Mouse (Mus musculus) erythroid progenitor cell, adult 5-6 weeks (primary cell): ENCODE measurements around the gene Abhd14b. TPM values are rescaled to one million over a fixed set of nuclear protein-coding genes. Genes with fewer than 3 reads are reported as not detected.

Experiments used
- ATAC-seq: replicated peaks from 2 replicates; pipeline ENCODE4 v1.8.0; 2016; ENCODE audit warnings: moderate number of reproducible peaks, mild to moderate bottlenecking, moderate TSS enrichment, inconsistent platforms; ENCODE audit not compliant: poor library complexity, low FRiP score, severe bottlenecking
- total RNA-seq, 2 experiments: library from RNA; stranded (forward) in 1 of 2; stranded (reverse) in 1 of 2; fragments of 150-400 nt in 1 of 2; fragments of 186-747, 209-891 nt in 1 of 2; gene quantifications; 2 replicates each; pipeline versions ENCODE4 v1.2.3 to v1.2.4; 2015 to 2017; ENCODE audit warnings: low replicate concordance in 2 of 2

Gene Abhd14b
- total RNA-seq (2015; ENCODE audit: low replicate concordance) = 1.3 TPM in 1 of 2 replicates, not detected in the other
- 0.91 TPM in 1 of 2 replicates, not detected in the other for total RNA-seq (2017; ENCODE audit: low replicate concordance)

DNA sequence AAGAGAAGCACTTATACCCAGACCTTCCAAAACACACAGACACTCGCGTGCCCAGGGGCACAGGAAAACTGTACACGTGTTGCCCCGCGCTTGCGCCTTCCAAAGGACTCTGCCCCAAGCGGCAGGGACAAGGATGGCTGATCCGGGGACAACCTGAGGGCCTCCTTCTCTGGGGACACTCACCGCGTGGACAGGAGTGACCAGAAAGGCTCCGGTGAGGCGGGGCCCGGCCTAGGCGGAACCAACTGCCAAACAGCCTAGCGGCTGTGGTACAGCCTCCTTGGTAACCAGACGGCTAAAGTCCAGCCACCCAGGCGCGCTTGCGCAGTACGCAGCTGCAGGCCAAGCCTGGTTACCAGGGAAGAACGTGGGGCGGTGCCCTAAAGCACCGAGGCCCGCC, at the start of gene Abhd14b, which contains the start of gene Abhd14a:
Gene Abhd14b, plus strand, starts transcription at position 112 of the 400 bp plus-strand sequence.
Gene Abhd14a, minus strand, starts transcription at position 331 of the 400 bp plus-strand sequence.
- ATAC-seq = peak; percentile 45

DNA sequence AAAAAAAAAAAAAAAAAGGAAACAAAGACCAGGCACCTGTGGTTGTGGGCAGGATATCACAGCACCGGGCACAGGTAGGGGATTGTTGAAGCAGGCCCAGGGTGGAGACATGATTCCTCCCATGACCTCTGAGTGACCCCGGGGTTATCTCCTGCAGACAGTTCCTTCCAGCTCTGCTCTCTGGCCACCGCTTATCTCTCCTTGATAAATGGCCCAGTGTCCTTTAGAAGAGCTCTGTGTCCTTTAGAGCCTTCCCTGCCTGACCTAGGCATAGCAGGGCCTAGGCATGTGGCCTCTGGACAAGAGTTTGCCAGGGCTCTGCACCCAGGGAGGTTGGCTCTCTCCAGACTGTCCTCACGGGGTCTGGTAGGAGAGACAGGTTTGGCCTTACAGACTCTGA, 49.5 kb upstream of the Abhd14b start:
- ATAC-seq = peak; percentile 44

DNA sequence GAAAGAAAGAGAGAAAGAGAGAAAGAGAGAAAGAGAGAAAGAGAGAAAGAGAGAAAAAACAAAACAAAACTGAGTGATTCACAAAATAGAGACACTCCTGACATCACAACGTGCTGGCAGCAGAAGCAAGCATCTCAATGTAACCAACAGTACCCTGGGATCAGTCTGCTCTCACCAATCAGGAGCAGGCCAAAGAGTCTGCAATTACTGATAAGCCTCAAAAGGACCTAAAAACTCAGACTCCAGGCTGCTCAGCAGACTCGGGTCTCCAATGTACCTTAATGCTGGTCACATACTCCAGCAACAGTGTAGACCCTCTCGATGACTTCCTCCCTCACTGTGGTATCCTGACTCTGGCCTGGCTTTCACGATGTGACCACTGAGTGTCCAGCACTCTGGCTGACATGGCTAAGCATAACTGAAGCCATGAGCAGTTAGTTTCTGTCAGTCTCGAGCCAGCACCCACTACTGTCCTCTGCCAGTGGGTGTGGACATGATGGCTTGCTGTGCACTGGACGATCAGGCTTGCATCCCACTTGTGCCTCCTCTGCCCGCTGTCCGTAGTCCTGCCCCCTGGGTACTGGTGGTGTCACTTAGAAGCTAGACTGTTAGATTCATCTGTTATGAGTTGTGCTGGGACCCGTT, 48.5 kb upstream of the Abhd14b start:
- ATAC-seq = peak; percentile 84

DNA sequence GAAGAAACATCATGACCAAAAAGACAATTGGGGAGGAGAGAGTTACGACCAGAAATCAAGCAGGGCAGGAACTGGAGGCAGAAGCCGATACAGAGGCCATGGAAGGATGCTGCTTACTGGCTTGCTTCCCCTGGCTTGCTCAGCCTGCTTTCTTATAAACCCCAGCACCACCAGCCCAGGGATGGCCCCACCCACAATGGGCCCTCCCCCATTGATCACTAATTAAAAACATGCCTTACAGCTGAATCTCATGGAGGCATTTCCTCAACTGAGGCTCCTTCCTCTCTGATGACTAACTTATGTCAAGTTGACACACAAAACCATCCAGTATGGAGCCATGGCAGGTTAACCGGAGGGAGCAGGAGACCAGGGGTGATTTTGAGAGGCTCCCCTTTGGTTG, 47.5 kb upstream of the Abhd14b start:
- no peak for ATAC-seq

DNA sequence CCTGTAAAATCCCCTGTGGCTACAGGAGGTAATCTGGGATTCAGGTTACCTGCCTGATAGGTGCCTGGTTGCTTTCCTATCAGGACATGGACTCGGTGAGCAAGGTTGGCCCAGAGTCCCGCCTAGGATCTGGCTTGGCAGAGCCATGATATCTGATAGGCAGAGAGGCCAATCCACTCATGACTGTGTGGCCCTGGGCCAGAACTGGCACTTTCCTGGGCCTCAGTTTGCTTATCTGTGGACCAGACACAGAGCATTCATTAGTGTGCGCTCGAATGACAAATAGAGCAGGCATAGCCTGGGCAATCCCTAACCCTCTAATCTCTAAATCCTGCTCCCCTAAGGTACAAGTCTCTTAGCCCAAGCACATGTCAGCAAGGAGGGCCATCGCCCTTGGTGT, 45.1 kb upstream of the Abhd14b start:
- ATAC-seq = peak; percentile 69

DNA sequence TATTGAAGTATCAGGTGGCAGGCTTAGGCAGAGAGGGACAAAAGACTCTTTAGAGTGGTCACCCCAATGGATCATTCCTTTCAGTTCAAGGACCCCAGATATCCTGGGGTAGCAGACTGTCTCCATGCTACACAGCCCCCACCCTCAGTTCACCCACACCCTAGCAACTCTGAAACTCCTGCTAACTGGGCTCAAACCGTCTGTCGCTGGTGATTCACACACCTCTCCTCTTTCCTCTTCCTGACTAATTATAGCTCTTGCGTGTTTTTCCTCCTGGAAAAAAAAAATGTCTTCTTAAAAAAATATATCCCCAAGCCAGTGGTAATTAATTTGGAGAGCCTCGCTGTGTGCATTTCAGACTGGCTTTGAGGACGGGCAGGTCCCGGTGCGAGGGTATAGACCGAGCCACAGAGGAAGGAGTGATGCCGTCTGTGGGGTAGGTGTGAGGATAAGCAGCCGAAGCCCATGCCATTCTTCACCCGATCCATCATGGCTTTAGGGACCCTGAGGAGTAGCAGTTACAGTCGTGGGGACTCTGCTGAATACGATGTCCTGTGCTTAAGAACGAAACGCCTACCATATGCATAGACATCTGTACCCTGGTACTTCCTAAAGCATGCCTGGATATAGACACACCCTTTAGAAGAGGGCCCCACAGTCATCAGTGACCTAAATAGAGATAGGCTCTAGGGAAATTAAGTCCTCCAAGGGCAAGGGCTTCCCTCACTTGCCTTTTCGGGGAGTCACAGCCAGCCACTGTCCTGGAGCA, 44.5 kb upstream of the Abhd14b start:
- no peak for ATAC-seq

DNA sequence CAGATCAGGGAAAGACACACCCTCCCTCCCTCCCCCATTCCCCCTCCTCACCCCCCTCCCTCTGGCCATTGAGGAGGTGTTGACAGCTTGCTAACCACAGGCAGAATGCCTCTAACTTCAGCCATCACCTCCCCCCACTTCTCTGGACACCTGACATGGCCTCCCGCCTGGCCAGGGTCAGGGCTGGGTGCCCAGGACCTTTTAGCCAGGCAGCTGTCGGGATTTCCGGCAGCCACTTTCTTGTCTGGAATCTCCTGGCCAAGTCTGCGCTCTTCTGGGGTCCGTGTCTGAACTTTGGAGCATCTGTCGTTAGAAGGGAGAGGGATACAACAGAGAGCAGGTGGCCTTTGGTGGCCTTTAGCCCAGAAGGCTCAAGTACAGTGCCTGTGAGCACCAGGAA, 42.0 kb upstream of the Abhd14b start:
- no peak for ATAC-seq

DNA sequence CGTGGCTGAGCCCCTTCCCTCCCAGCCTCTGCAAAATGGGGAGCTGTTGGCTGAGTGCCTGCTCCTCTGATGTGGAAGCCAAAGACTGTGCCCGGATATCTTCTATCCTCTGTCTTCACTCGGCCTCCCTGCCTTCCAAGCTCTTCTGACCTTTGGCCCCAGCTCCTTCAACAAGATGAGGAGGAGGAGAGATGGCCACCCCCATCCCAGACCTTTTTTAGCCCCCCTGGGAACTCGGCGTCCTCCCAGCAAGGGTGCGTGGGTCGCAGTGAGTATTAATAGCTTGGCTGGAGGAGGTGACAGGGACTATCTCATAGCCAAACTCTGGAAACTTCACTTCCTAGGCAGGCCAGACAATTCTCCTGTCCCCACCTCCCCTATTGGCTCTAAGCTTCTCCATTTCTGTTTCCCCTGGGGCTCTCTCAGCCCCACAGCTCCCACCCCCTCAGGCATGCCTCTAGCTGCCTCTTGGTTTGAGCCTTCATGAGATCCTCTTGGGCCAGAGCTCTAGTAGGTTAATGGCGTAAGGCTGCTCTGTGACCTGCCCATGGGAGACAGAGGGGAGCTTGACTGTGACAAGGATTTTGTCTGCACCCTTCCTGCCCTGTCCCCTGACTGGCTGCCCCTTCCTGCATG, 40.7 kb upstream of the Abhd14b start:
- ATAC-seq = no peak

DNA sequence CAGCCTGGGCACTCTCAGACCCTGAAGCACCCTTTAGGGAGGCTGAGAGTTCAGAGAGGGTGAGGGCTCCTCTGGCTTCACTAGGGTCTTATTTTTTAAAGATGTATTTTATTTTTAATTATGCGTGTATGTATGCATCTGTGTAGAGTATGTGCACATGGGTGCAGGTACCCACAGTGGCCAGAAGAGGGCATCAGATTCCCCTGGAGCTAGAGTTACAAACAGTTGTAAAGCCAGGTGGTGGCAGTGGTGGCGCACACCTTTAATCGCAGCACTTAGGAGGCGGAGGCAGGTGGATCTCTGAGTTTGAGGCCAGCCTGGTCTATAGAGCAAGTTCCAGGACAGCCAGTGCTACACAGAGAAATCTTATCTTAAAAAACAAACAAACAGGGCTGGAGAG, 38.2 kb upstream of the Abhd14b start:
- no peak for ATAC-seq

DNA sequence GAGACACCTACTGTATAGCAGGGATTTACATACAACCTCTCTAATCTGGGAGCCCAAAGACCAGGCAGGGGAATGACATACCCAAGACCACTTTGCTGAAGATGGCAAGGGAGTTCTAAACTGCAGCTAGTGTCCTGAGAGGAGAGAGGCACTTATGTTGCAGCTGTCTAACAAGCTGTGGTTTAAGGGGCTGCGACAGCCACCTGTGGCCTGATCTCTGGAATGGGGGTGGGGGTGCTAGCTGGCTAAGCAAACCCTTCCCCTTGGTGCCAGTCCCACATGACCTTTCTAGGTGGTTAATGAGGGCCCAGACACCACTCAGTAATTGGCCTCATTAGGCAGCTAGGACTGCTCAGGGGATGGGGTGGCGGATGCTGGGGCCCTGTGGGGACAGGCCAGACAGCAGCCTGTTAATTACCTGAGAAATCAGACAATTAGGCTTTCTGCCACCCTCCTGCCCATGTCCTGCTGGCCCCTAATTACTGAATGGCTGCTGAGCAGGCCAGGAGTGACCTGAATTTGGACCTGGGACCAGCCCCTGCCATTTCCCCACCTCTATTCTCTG, 37.1 kb upstream of the Abhd14b start:
- ATAC-seq = no peak

DNA sequence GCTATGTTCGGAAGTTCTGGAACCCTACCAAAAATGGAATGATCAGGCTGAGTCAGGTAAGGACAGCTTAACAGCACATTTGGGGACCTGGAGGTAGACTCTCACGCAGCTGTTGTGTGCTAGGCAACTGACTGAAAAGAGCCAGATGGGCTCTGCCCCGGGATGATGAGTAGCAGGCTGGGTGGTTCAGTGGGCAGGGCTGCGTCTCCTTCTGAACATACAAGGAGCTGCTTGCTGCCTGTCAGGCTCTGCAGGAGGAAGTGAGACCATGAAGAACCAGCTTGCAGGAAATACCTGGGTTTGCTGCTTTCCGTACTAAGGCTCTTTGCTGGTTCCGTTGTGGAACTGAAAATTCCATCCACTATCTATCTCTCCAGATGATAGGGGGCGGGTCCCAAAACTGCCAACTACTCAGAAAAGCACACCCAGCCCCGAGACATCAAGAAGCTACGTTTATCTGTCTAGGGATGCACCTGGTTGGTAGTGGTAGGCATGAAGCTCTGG, 36.1 kb upstream of the Abhd14b start:
- peak; percentile 86 for ATAC-seq

DNA sequence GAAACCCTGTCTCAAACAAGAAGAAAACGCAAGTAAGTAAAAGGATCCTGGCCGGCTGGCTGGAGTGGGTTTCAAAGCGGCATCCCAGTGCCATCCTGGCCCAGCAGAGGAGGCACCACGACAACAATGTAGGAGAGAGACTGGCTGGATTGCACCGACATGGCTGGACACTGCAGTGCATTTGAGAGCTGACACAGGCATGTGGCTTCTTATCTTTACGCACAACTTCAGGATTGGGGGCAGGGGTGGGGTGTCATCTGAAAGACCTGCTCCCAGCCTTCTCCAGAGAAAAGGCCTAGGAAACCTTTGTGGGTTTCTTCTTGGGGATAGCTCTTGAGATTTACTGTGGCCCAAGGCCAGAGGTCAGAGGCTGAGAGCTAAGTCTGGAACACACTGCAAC, 35.5 kb upstream of the Abhd14b start:
- ATAC-seq = peak; percentile 62

DNA sequence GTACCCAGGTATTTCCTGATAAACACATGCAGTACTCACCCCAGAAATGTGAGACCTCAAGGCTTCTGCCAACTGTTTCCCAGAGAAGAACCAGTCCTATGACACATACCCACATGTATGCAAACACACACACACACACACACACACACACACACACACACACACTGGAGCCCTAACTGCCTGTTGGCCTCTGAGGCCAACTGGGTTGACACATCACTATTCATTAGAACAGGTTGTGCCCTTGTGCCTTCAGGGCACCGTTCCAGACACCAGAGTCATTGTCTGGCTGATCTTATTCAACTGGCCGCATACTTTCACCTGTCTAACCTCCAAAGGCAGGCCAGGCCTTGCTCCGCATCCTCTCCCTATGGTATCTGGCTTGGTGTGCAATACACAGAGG, 35.0 kb upstream of the Abhd14b start:
- ATAC-seq = no peak

DNA sequence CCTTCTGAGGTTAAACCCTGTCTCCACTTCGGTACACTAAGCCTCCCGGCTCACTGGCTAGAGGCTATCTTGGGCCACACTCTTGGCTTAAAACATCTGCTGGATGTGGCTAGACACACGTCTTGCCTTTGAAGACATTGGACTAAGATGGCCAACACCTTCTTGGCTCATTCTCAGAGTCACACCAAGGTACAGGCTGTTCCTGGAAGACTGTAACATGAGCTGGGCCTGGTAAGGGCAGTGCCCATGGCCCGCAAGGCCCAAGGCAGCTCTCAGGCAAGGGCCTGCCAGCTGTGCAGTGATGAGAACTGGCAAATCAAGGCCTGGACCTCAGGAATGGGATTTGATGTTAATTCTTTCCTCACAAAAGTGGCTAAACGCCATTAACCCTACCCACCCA, 33.7 kb upstream of the Abhd14b start:
- ATAC-seq = no peak

DNA sequence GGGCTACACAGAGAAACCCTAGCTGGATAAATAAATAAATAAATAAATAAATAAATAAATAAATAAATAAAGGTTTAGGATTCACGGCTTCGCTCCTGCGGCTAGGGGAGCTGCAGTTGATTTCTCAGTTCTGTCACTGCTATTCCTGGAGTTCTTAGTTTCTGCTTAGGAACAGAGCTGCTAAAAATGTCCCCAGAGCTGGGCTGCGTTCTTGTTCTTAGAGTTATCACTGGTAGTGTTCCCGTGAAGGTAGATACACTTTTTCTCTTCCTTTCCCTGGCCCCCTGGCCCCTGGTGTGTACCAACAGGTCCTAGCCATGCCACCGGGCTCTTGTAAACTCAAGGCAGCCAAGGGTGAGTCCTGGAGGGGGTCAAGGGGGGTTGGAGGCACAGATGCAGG, 30.4 kb upstream of the Abhd14b start:
- no peak for ATAC-seq

DNA sequence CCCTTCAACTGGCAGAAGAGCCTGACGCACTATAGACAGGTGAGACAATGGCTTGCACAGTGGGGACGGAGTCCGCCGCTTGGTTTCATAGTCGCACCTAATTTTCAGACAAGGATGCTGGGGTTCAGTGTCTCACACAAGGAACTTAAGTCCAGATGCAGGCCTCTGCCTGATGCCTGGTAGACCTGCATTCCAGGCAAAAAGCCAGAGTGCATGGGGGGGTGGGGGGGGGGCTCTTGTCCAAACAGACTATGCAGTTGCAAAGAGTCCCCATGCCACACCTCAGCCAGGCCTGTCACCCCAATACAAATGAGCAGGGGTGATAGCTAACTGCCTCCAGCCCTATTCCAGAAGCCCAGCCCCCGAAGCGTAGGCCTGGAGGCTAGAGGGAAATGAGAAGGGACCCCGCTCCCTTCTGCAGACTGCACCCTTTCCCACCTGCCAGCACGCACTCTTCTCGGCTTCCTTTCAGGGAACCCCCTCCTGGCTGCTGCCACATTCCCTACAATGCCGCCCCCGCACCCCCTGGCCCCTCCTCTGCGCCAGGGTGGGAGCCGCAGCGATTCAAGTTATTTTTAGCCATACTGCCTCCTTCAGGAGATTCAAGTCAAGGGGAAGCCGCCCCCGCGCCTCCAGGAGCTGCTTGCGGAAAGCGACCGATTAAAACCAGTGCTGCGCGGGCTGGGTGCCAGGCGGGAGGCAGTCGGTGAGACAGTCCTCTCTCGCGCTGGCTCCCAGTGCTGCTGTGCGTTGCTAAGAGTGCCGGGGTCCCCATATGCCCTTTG, 29.2 kb upstream of the Abhd14b start:
- no peak for ATAC-seq

DNA sequence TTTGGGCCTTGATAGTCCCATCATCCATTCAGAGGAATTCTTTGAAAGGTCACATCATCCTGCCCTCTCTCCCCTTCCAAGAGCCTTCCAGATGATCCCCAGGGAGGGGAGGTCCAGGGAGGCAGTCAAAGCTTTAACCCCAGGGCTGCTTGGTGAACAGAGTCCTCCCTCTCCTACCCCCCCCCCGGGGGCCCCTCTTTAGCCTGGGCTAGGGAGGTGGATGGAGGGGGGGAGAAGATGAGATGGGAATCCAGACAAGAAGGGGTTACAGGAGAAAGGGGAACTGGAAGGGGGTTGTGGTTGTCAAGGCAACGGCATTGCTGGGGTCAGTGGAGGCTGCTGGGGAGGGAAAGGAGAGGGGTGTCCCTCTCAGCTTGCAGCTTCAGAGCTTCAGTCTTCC, 26.7 kb upstream of the Abhd14b start:
- no peak for ATAC-seq

DNA sequence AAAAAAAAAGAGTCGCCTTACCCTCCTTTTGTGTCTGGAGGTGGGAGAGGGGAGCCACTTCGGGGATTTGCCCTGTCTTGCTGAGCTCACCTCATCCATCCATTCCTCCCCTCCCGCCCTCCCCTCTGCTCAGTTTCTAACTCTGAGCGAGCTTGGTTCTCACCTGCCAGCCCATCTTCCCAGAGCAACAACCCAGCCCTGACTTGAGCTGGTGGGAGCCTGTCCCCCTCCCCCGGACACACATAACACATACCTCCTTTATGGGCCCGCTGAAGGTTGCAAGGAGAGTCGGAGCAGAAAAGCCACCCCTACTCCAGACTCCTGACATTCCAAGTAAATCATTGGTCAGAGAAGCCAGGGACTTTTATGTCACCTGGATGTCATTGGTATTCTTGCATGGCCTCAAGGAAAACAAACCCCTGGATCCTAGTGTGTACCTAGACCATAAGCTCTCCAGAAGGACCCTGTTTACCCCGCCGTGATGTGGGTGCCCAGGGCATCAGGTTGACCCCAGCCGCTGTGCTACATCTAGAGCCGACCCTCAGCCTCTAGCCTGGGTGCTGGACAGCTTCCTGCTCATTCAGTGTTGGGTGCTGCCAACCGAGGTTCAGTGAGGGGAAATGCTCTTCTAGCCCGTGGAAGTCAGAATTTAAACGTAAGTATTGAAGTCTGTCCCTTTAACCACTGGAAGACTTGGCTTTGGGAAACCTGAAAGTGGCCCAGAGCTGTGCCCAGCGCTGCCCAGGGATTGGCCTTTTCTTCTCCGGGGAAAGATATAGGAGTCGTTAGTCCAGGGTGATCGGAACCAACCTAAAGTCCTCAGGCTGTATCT, 26.0 kb upstream of the Abhd14b start:
- peak; percentile 8; the same call in 1 of the 2 replicates for ATAC-seq

DNA sequence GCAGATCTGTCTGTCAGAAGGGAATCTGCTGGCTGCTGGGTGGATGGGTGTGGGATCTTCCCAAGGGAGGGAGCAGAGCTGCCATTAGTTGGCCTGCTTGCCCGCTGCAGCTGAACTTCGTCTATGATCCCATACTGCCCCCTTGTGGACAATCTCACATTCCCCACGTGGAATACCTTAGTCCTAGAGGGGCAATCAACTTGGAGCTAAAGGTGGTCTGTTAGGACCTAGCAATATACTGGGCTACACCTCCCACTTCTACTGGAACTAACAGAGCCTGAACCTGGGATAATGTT, 25.4 kb upstream of the Abhd14b start:
- peak; percentile 83 for ATAC-seq
